Comparison of ENCODE assay signal across 8 mouse cellular contexts in genomic region chr2:32395946-32396621, GRCm38 (mm10). TPM values are rescaled to one million over a fixed set of nuclear protein-coding genes. Genes with fewer than 3 reads are reported as not detected.
DNase-seq lines count a peak whose midpoint lies in the region; ATAC-seq and TF ChIP-seq lines count a peak whose summit lies in the region.

No protein-coding gene starts in this region.

- in situ Hi-C loops in ES-E14 (cut with MboI; ENCODE audit: low sequenced_read_pairs in 2 of 2, unreplicated experiment in 2 of 2), result no loop called here

- H3K4me1 ChIP-seq in ES-E14 (ENCODE audit: control insufficient read depth in 2 of 2, insufficient read depth in 2 of 2, low read length in 2 of 2, poor library complexity in 1 of 2), result peaks cover 0 to 19% of the 10 kb centered on the region in 2 experiments; a peak in 1 of 4 replicates
- H3K4me1 ChIP-seq in forebrain, embryonic 14.5 days (ENCODE audit: control insufficient read depth, insufficient read depth, low read length), result peaks cover 13% of the 10 kb centered on the region
- H3K4me1 ChIP-seq in liver, postnatal 0 days (ENCODE audit: insufficient read depth), result peaks cover 18% of the 10 kb centered on the region
- peaks cover 20% of the 10 kb centered on the region for H3K4me1 ChIP-seq in neural tube, embryonic 13.5 days (replicated peaks)

- intact Hi-C loops in heart, postnatal 25 days (cut with DNase I), result loop anchor here (5.0 kb wide), 1 partner anchor 34 kb away; no protein-coding TSS in a partner anchor

- peak overlapping the region; percentile 80 for H3K9ac ChIP-seq in ES-E14 (ENCODE audit: insufficient read depth, low read depth, low read length, poor library complexity, severe bottlenecking)
- H3K9ac ChIP-seq in forebrain, embryonic 14.5 days (ENCODE audit: low read length), result peak overlapping the region; percentile 90
- H3K9ac ChIP-seq in liver, postnatal 0 days (replicated peaks), result peak overlapping the region; percentile 92
- peak overlapping the region; percentile 93 for H3K9ac ChIP-seq in neural tube, embryonic 13.5 days

- H3K9me3 ChIP-seq in ES-E14 (ENCODE audit: control insufficient read depth, insufficient read depth, low read depth, low read length), result no peaks in the 10 kb centered on the region
- no peaks in the 10 kb centered on the region for H3K9me3 ChIP-seq in forebrain, embryonic 14.5 days (replicated peaks; ENCODE audit: control insufficient read depth, low read length)
- no peaks in the 10 kb centered on the region for H3K9me3 ChIP-seq in liver, postnatal 0 days (ENCODE audit: low read length)
- H3K9me3 ChIP-seq in neural tube, embryonic 13.5 days, result no peaks in the 10 kb centered on the region

- TF ChIP-seq EP300 in liver, postnatal 0 days (IDR thresholded peaks at IDR 0.05; ENCODE audit: low read depth), result no peak

- ATAC-seq in forebrain, embryonic 14.5 days, result peak; percentile 98
- ATAC-seq in liver, postnatal 0 days, result peak; percentile 90
- ATAC-seq in neural tube, embryonic 13.5 days (ENCODE audit: low read depth), result peak; percentile 97

- no peak overlapping the region; the same call in 1 of the 2 replicates for H3K27ac ChIP-seq in ES-E14 (ENCODE audit: insufficient read depth, low read depth, low read length, poor library complexity, severe bottlenecking)
- H3K27ac ChIP-seq in forebrain, embryonic 14.5 days (ENCODE audit: low read depth, low read length), result peak overlapping the region; percentile 88
- H3K27ac ChIP-seq in liver, postnatal 0 days (ENCODE audit: low read depth), result peak overlapping the region; percentile 90
- peak overlapping the region; percentile 92 for H3K27ac ChIP-seq in neural tube, embryonic 13.5 days (replicated peaks)

- peak overlapping the region; percentile 78 to 85 for H3K4me3 ChIP-seq in ES-E14 (ENCODE audit: insufficient read depth in 1 of 2, low read depth in 1 of 2, low read length in 2 of 2, poor library complexity in 1 of 2, severe bottlenecking in 1 of 2)
- peak overlapping the region; percentile 93 for H3K4me3 ChIP-seq in forebrain, embryonic 14.5 days (ENCODE audit: low read depth, low read length)
- peak overlapping the region; percentile 88 for H3K4me3 ChIP-seq in liver, postnatal 0 days (ENCODE audit: low read depth, low read length)
- H3K4me3 ChIP-seq in neural tube, embryonic 13.5 days, result peak overlapping the region; percentile 93

- peaks cover 4% of the 10 kb centered on the region; the same call in 1 of the 2 replicates for H3K36me3 ChIP-seq in ES-E14 (ENCODE audit: control insufficient read depth, insufficient read depth, low read length, poor library complexity, severe bottlenecking)
- H3K36me3 ChIP-seq in forebrain, embryonic 14.5 days (ENCODE audit: control insufficient read depth, insufficient read depth, low read length), result peaks cover 9% of the 10 kb centered on the region
- H3K36me3 ChIP-seq in liver, postnatal 0 days (replicated peaks; ENCODE audit: insufficient read depth, low read length), result peaks cover 11% of the 10 kb centered on the region
- H3K36me3 ChIP-seq in neural tube, embryonic 13.5 days, result peaks cover 13% of the 10 kb centered on the region

- TF ChIP-seq CTCF in liver, postnatal 0 days (IDR thresholded peaks at IDR 0.05; ENCODE audit: low read depth), result 0 out of 2 replicates have a peak, but pooled peaks have one; percentile 5

- H3K4me2 ChIP-seq in forebrain, embryonic 14.5 days (ENCODE audit: low read length), result peak overlapping the region; percentile 84
- H3K4me2 ChIP-seq in liver, postnatal 0 days (ENCODE audit: low read depth, low read length), result peak overlapping the region; percentile 97
- peak overlapping the region; percentile 96 for H3K4me2 ChIP-seq in neural tube, embryonic 13.5 days

- H3K27me3 ChIP-seq in forebrain, embryonic 14.5 days (replicated peaks; ENCODE audit: control insufficient read depth, insufficient read depth, low read length), result no peaks in the 10 kb centered on the region
- no peaks in the 10 kb centered on the region for H3K27me3 ChIP-seq in liver, postnatal 0 days (ENCODE audit: insufficient read depth, low read length)
- no peaks in the 10 kb centered on the region for H3K27me3 ChIP-seq in neural tube, embryonic 13.5 days

- DNase-seq in ES-E14 (ENCODE audit: low read depth, low spot score), result peak; percentile 93
- DNase-seq in cerebellum, adult 11 months, result peak; percentile 81
- DNase-seq in forebrain, embryonic 14.5 days (ENCODE audit: low spot score), result peak; percentile 98
- DNase-seq in heart, postnatal 25 days (ENCODE audit: low spot score), result peak; percentile 85
- DNase-seq in layer of hippocampus, adult 11-12 months (ENCODE audit: low spot score), result peak; percentile 94
- DNase-seq in liver, postnatal 0 days, result peak; percentile 87
- DNase-seq in telencephalon, adult 2 months (ENCODE audit: low read depth, low spot score), result peak; percentile 97

- WGBS in forebrain, embryonic 14.5 days, result under 1% methylated on average over 55 of the region's 59 CpGs
- WGBS in liver, postnatal 0 days (ENCODE audit: insufficient replicate concordance), result under 1% methylated on average over 57 of the region's 59 CpGs
- WGBS in neural tube, embryonic 13.5 days, result under 1% methylated on average over 59 of the region's 59 CpGs

TF ChIP-seq in ES-E14, 5 proteins besides CTCF, POLR2A, EP300 and RAD21:
- TF ChIP-seq HCFC1 (IDR thresholded peaks at IDR 0.05; ENCODE audit: borderline replicate concordance, insufficient read depth, low read length) (peak; percentile 40; the same call in 1 of the 2 replicates), MAFK (IDR thresholded peaks at IDR 0.05; ENCODE audit: insufficient read depth, low read depth, low read length) (no peak), CHD2 (IDR thresholded peaks at IDR 0.05; ENCODE audit: low read depth, low read length) (no peak), ZC3H11A (IDR thresholded peaks at IDR 0.05; ENCODE audit: borderline replicate concordance, low read depth, low read length) (no peak), ZNF384 (IDR thresholded peaks at IDR 0.05; ENCODE audit: low read depth, low read length) (no peak)

RNA-seq across cellular contexts. Expression of gene Ptges2, which starts 0.4 kb away (rescaled TPM):
- 24.9 and 30.7 TPM in 2 replicates for total RNA-seq in ES-E14 (2012; rRNA removed)
- polyA plus RNA-seq in forebrain, embryonic 14.5 days (2014; fragmentation: Nextera tagmentation; extraction: Ambion mirVana), result 42.2 and 44.8 TPM in 2 replicates
- 10 to 100 TPM; 78.1 to 81.2 TPM for total RNA-seq in heart, postnatal 25 days (2021)
- 13.8 and 15.7 TPM in 2 replicates for polyA plus RNA-seq in liver, postnatal 0 days (2015; fragmentation: Nextera tagmentation; extraction: Ambion mirVana)
- 44.3 and 46.0 TPM in 2 replicates for polyA plus RNA-seq in neural tube, embryonic 13.5 days (2015; fragmentation: Nextera tagmentation; extraction: Ambion mirVana)

RNA-seq across cellular contexts. Expression of gene Lcn2, which starts 8.0 kb away (rescaled TPM):
- total RNA-seq in ES-E14 (2012; rRNA removed), result not detected in 2 replicates
- 0.25 and 0.32 TPM in 2 replicates for polyA plus RNA-seq in forebrain, embryonic 14.5 days (2014; fragmentation: Nextera tagmentation; extraction: Ambion mirVana)
- 1 to 10 TPM; 3.1 to 3.6 TPM for total RNA-seq in heart, postnatal 25 days (2021)
- polyA plus RNA-seq in liver, postnatal 0 days (2015; fragmentation: Nextera tagmentation; extraction: Ambion mirVana), result 411 and 419 TPM in 2 replicates
- 0.56 and 1.4 TPM in 2 replicates for polyA plus RNA-seq in neural tube, embryonic 13.5 days (2015; fragmentation: Nextera tagmentation; extraction: Ambion mirVana)

RNA-seq across cellular contexts. Expression of gene 1110008P14Rik, which starts 14.3 kb away (rescaled TPM):
- 20.0 and 31.3 TPM in 2 replicates for total RNA-seq in ES-E14 (2012; rRNA removed)
- polyA plus RNA-seq in forebrain, embryonic 14.5 days (2014; fragmentation: Nextera tagmentation; extraction: Ambion mirVana), result 86.9 and 98.4 TPM in 2 replicates
- 10 to 100 TPM; 47.7 to 49.6 TPM for total RNA-seq in heart, postnatal 25 days (2021)
- polyA plus RNA-seq in liver, postnatal 0 days (2015; fragmentation: Nextera tagmentation; extraction: Ambion mirVana), result 30.1 and 32.2 TPM in 2 replicates
- 101 and 135 TPM in 2 replicates for polyA plus RNA-seq in neural tube, embryonic 13.5 days (2015; fragmentation: Nextera tagmentation; extraction: Ambion mirVana)

RNA-seq across cellular contexts. Expression of gene Dnm1, which starts 42.9 kb away (rescaled TPM):
- total RNA-seq in ES-E14 (2012; rRNA removed), result 1.5 and 2.5 TPM in 2 replicates
- polyA plus RNA-seq in forebrain, embryonic 14.5 days (2014; fragmentation: Nextera tagmentation; extraction: Ambion mirVana), result 28.2 and 42.8 TPM in 2 replicates
- total RNA-seq in heart, postnatal 25 days (2021), result 1 to 10 TPM; 5.0 to 5.2 TPM
- 0.06 and 0.25 TPM in 2 replicates for polyA plus RNA-seq in liver, postnatal 0 days (2015; fragmentation: Nextera tagmentation; extraction: Ambion mirVana)
- 44.3 and 47.0 TPM in 2 replicates for polyA plus RNA-seq in neural tube, embryonic 13.5 days (2015; fragmentation: Nextera tagmentation; extraction: Ambion mirVana)

RNA-seq across cellular contexts. Expression of gene Ciz1, which starts 44.0 kb away (rescaled TPM):
- total RNA-seq in ES-E14 (2012; rRNA removed), result 13.6 and 18.7 TPM in 2 replicates
- 37.3 and 48.0 TPM in 2 replicates for polyA plus RNA-seq in forebrain, embryonic 14.5 days (2014; fragmentation: Nextera tagmentation; extraction: Ambion mirVana)
- total RNA-seq in heart, postnatal 25 days (2021), result 10 to 100 TPM; 25.6 to 32.2 TPM
- 9.0 and 9.9 TPM in 2 replicates for polyA plus RNA-seq in liver, postnatal 0 days (2015; fragmentation: Nextera tagmentation; extraction: Ambion mirVana)
- 49.9 and 51.1 TPM in 2 replicates for polyA plus RNA-seq in neural tube, embryonic 13.5 days (2015; fragmentation: Nextera tagmentation; extraction: Ambion mirVana)

Comparison
In these comparisons a context has a peak if more than half of its experiments do, and no peak if none do; other contexts are left out.
1. RNA of gene Lcn2, which starts 8.0 kb away (polyA plus RNA-seq): 411 to 419 TPM in liver, postnatal 0 days; 0.56 to 1.4 TPM in neural tube, embryonic 13.5 days and 0.25 to 0.32 TPM in forebrain, embryonic 14.5 days; every median in the first group is over 100 times any median in the second.
2. Peak in every context shown above with its lines, with median percentiles within 50 percentile points of each other: DNase-seq, H3K4me3 ChIP-seq, H3K9ac ChIP-seq, ATAC-seq and H3K4me2 ChIP-seq.